Mouse (Mus musculus) B cell, adult (primary cell): ENCODE data around the gene Usp39. TPM values are rescaled to one million over a fixed set of nuclear protein-coding genes. Genes with fewer than 3 reads are reported as not detected.

Experiments used
- total RNA-seq: library from RNA; stranded (reverse); gene quantifications from 4 replicates; pipeline ENCODE4 v1.2.4, GENCODE M21; 2023; ENCODE audit not compliant: inconsistent age

Gene Usp39
- 45.7 to 50.5 TPM (median 47.9 TPM) in 4 replicates for total RNA-seq

DNA sequence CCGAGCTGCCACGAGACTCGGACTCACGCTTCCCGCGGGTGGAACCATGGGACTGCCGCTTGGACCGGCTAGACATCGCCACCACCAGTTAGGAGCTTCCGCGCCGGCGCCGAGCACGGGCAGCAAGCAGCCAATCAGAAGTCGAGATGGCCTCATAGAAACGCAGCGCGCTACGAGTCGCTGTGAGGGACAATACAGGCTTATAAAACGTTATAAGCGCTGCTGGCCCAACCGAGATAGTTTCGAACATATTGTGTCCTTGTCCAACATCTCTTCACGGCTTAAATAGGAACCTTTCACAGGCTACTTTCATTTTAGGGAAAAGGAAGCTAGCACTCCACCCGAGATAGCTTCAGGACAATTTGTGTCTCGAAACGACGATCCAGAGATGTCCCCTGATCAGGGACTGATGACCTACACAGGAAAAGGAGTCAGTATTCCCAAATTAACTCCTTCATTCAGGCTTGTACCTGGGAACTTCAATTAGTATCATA, at the start of gene Usp39:
Gene Usp39, minus strand, starts transcription at position 111 of the 494 bp plus-strand sequence.

DNA sequence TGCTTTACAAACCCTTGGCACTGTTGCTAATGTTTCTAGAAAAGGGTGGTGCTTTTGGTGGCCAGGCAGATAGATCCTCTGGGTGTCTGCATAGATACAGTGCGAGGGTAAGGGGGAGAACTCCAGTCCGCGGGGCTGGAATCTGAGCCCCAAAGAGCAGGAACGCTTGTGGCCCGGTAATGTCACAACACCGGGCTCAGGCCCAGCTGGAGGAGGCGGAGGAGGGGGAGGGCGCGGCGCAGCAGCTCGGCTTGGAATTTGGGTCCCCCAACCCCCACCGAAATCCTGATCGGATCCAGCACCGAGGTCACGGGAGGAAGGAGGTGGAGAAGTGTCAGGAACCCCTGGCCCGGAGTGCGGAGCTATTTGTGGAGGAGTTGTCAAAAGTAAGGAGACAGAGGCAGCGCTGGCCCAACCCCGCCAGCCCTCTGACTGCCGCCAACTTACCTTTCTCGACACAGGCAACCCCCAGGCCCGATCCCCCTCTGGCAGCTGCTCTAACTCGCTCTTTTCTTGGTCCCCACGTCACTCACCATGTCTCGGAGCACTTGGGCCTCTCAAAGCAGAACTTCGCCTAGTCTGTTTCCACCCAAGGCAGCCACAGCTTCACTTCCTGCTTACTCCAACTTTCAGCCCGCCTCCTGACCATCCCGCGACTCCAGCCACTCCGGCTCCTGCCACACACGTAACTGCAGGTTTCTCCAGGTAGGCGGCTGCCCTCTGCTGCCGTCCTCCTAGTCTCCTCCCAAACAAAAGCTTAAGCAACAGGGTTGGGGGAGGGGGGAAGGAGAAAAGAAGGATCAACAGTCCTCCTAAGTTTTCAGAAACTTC, 45.2 kb upstream of the Usp39 start, which contains the start of gene Vamp8:
Gene Vamp8, minus strand, starts transcription at position 763 of the 831 bp plus-strand sequence.

DNA sequence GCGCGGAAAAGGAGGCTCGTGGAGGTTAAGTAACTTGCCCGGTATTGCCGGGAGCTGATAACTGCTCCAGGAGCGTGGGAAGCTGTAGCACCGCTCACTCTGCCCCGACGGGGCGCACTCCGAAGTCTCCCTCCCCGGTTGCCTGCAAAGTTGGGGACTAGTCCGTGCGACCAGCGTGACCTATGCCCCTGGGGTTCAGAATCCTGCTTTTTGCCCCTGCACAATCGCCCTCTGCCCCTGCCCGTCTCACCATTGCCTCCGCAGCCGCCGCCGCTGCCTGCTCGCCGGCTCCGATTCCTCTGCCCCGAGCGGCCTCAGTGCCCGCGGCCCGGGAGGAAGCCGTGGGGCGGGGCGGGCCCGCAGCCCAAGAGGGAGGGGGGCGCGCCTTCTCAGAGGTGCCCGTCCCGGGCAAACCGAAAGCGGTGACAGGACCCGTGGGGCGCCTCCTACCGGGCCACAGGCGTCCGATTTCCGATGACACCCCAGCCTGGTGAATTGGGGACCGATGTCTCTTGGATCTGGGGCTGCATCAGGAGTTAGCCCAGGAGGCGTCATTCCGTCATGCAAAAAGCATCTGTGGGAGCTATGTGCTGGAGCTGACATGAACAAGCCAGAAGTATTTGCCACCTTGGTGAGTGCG, 35.3 kb upstream of the Usp39 start, which contains the start of gene Vamp5:
Gene Vamp5, minus strand, starts transcription at position 338 of the 640 bp plus-strand sequence.

DNA sequence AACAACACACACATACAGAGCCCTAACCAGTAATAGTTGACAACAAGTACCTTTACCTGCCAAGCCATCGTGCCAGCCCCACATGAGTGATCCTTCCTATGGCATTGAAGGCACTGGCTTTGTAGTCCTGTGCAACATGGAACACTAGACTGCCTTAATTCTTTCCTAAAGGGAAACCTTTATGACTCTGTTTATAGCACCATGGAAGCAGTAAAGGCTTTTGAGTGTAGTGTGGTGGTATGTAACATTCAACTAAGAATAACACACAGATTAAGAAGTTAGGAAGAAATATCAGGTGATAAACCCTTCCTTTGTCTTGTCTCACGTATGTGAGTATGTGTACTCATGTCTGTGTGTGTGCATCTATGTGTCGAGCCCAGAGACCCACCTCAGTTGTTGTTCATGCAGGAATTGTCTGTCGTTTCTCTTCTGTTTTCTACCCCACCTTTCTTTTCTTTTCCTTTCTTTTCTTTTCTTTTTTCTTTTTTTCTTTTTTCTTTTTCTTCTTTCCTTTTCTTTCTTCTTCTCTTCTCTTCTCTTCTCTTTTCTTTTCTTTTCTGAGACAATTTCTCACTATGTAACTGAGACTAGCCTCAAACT, 22.0 kb upstream of the Usp39 start, which contains the start of gene Rnf181:
Gene Rnf181, minus strand, starts transcription at position 113 of the 600 bp plus-strand sequence.

DNA sequence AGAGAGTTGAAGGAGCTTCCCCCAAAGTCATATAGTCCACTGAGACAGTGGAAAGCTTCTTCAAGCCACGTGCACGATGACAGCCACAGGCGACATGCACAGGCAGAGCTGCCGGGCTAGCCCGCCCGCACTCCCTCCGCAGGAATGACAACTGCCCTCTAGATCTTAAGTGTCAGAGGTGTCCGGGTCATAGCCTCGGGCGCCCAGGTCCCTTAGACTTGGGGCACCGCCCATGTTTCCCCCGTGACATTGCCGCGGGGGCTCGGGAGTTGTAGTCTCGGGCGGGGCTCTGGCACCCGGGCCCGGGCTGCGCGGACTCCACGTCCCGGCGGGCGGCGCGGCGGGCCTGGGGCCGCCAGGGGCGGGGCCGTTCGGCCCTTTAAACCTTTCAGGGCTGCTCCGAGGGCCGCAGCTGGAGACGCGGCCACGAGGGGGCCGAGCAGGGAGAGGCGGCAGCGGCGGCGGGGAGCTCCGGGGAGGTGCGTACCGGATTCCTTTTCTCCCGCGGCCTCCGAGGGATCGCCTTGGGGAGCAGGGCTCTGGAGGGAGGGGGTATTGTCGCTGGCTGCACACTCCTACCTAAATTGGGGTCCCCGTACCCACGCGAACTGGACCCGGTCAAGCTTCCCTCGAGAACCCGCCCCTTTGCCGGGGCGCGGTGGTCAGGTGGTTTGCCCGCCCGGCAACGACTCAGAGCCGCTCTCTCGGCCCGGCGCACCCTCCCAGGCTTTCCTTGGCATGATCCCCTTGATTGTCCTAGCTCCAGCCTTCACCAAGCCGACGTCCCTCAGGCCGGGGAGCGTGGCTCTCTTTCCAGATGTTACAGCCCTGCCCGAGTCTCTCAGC, 10.3 kb upstream of the Usp39 start, which contains the start of gene Tmem150a:
Gene Tmem150a, plus strand, starts transcription at position 382 of the 846 bp plus-strand sequence.

DNA sequence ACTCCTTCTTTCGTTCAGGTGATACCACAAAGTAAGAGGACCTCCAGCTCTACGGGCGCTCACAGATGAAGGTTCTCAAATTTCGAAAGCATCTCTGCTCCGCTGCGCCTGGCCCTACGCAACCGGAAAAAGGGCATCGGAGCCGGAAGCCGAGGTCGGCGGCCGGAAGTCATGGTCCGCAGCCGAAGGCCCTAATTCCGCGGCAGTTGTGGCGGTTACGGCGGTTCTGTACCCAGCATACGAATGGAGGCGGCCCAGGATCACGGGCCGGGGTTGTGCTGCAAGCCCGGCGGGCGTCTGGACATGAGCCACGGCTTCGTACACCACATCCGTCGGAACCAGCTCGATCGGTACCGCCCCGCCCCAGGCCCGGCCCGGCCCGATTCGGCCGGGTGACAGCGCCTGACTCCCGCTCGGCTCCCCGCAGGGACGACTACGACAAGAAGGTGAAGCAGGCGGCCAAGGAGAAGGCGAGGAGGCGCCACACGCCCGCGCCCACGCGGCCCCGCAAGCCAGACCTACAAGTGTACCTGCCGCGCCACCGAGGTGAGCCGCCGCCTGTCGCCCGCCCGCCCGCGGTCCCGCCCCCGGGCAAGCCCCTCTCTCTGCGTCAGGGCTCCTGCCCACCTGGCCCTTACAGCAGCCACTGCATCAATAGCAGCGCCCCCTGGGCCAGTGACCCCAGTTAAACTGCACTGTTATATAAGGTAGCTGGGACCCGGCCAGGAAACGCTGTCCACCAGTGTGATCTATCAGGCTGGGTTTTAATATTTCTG, 2.4 kb upstream of the Usp39 start, which contains the start of gene 0610030E20Rik:
Gene 0610030E20Rik, plus strand, starts transcription at position 152 of the 776 bp plus-strand sequence.

Other genes starting within 250 kb of the Usp39 start
- gene St3gal5, start 247.6 kb downstream of the Usp39 start, total RNA-seq, result 8.2 to 14.0 TPM (median 13.3 TPM) in 4 replicates
- not detected in 4 replicates for gene Atoh8, start 109.6 kb downstream of the Usp39 start, total RNA-seq
- not detected in 4 replicates for gene Sftpb, start 40.6 kb downstream of the Usp39 start, total RNA-seq
- gene 0610030E20Rik, start 2.1 kb upstream of the Usp39 start, total RNA-seq, result 40.3 to 44.4 TPM (median 44.0 TPM) in 4 replicates
- 2.8 to 5.3 TPM (median 4.2 TPM) in 4 replicates for gene Tmem150a, start 10.3 kb upstream of the Usp39 start, total RNA-seq
- gene Rnf181, start 21.8 kb upstream of the Usp39 start, total RNA-seq, result 66.1 to 76.9 TPM (median 71.9 TPM) in 4 replicates
- gene Vamp5, start 35.3 kb upstream of the Usp39 start, total RNA-seq, result 11.4 to 14.4 TPM (median 13.2 TPM) in 4 replicates
- gene Vamp8, start 45.5 kb upstream of the Usp39 start, total RNA-seq, result 95.3 to 106 TPM (median 102 TPM) in 4 replicates
- gene Ggcx, start 69.1 kb upstream of the Usp39 start, total RNA-seq, result 11.0 to 15.1 TPM (median 12.5 TPM) in 4 replicates
- 241 to 253 TPM (median 245 TPM) in 4 replicates for gene Mat2a, start 94.4 kb upstream of the Usp39 start, total RNA-seq
- 0.48 to 0.54 TPM (median 0.51 TPM) in 3 of 4 replicates, not detected in the other for gene Sh2d6, start 176.5 kb upstream of the Usp39 start, total RNA-seq
- 337 to 367 TPM (median 351 TPM) in 4 replicates for gene Capg, start 199.2 kb upstream of the Usp39 start, total RNA-seq